Mouse (Mus musculus) heart, embryonic 12.5 days (tissue): ENCODE data around the gene Stxbp5. TPM values are rescaled to one million over a fixed set of nuclear protein-coding genes. Genes with fewer than 3 reads are reported as not detected.

Source experiments
- ATAC-seq: fragments of 200-750 bp; cut with Nextera tagmentation; 2 replicates; pipeline ENCODE4 v1.8.0; 2017; ENCODE audit warnings: moderate TSS enrichment, moderate library complexity; ENCODE audit not compliant: insufficient number of reproducible peaks, low FRiP score
- H3K27ac ChIP-seq: fragments of 300-500 bp; sonication (generic); 2 replicates; pipeline ENCODE4 v1.5.1; 2016; ENCODE audit warnings: mild to moderate bottlenecking, moderate library complexity; ENCODE audit not compliant: poor library complexity, severe bottlenecking
- H3K27me3 ChIP-seq: fragments of 300-500 bp; sonication (generic); replicated peaks from 2 replicates; pipeline ENCODE4 v1.6.1; 2016; ENCODE audit warnings: mild to moderate bottlenecking, moderate library complexity
- H3K36me3 ChIP-seq: fragments of 300-500 bp; sonication (generic); 2 replicates; pipeline ENCODE4 v1.6.1; 2016; ENCODE audit warnings: mild to moderate bottlenecking, moderate library complexity
- H3K4me1 ChIP-seq: fragments of 300-500 bp; sonication (generic); replicated peaks from 2 replicates; pipeline ENCODE4 v1.6.1; 2016; ENCODE audit warnings: mild to moderate bottlenecking
- H3K4me2 ChIP-seq: fragments of 300-500 bp; sonication (generic); 2 replicates; pipeline ENCODE4 v1.6.1; 2016; ENCODE audit warnings: mild to moderate bottlenecking, moderate library complexity
- H3K4me3 ChIP-seq: fragments of 300-500 bp; sonication (generic); 2 replicates; pipeline ENCODE4 v1.5.1; 2016; ENCODE audit warnings: mild to moderate bottlenecking
- H3K9ac ChIP-seq: fragments of 300-500 bp; sonication (generic); 2 replicates; pipeline ENCODE4 v1.6.1; 2016; ENCODE audit warnings: mild to moderate bottlenecking, moderate library complexity
- H3K9me3 ChIP-seq: fragments of 300-500 bp; sonication (generic); replicated peaks from 2 replicates; pipeline ENCODE4 v1.6.1; 2016; ENCODE audit warnings: mild to moderate bottlenecking, moderate library complexity
- WGBS: fragments of 180-500 bp; shearing (Covaris S2); methylation state at CpG from one replicate; pipeline ENCODE4 v1.1.7; 2016; 5-methylcytosine and 5-hydroxymethylcytosine counted together
- polyA plus RNA-seq: library from polyadenylated mRNA; unstranded; fragments of >200 nt; fragmentation: Nextera tagmentation; extraction: Ambion mirVana; gene quantifications from 2 replicates; pipeline ENCODE4 v1.2.1, GENCODE M21; 2016

Gene Stxbp5
- polyA plus RNA-seq, 1 experiment from 2014 or later = 5.2 TPM

- H3K4me1 ChIP-seq = no peaks in the 10 kb centered on the region
- no peaks in the 10 kb centered on the region for H3K27me3 ChIP-seq
- no peak overlapping the region for H3K4me3 ChIP-seq
- no peak overlapping the region for H3K9ac ChIP-seq
- no peak overlapping the region for H3K4me2 ChIP-seq
- 82% methylated on average over 1 of the region's 1 CpGs for WGBS
- ATAC-seq = no peak
- no peak overlapping the region for H3K27ac ChIP-seq
- no peaks in the 10 kb centered on the region for H3K9me3 ChIP-seq
- H3K36me3 ChIP-seq = peaks cover 17% of the 10 kb centered on the region
These were observed 99.3 kb downstream of the Stxbp5 start for GRCm38 (mm10) chr10:9801571-9801970.

- H3K4me2 ChIP-seq = no peak overlapping the region
- H3K36me3 ChIP-seq = peaks cover 24% of the 10 kb centered on the region
- ATAC-seq = no peak
- H3K4me1 ChIP-seq = no peaks in the 10 kb centered on the region
- H3K27ac ChIP-seq = no peak overlapping the region
- no peak overlapping the region for H3K4me3 ChIP-seq
- H3K27me3 ChIP-seq = no peaks in the 10 kb centered on the region
- WGBS = 63% methylated on average over 1 of the region's 1 CpGs
- no peak overlapping the region for H3K9ac ChIP-seq
- H3K9me3 ChIP-seq = no peaks in the 10 kb centered on the region
These were observed 101.8 kb downstream of the Stxbp5 start for GRCm38 (mm10) chr10:9799085-9799484.

- H3K4me3 ChIP-seq = no peak overlapping the region
- H3K9ac ChIP-seq = no peak overlapping the region
- H3K27me3 ChIP-seq = no peaks in the 10 kb centered on the region
- peaks cover 34% of the 10 kb centered on the region for H3K36me3 ChIP-seq
- no peaks in the 10 kb centered on the region for H3K9me3 ChIP-seq
- H3K4me2 ChIP-seq = no peak overlapping the region
- H3K4me1 ChIP-seq = no peaks in the 10 kb centered on the region
- 83% methylated on average over 1 of the region's 1 CpGs for WGBS
- H3K27ac ChIP-seq = no peak overlapping the region
- no peak for ATAC-seq
These were observed 104.5 kb downstream of the Stxbp5 start for GRCm38 (mm10) chr10:9796429-9796828.

- no peak overlapping the region for H3K27ac ChIP-seq
- no peaks in the 10 kb centered on the region for H3K27me3 ChIP-seq
- no peaks in the 10 kb centered on the region for H3K9me3 ChIP-seq
- ATAC-seq = no peak
- no peaks in the 10 kb centered on the region for H3K4me1 ChIP-seq
- peaks cover 39% of the 10 kb centered on the region for H3K36me3 ChIP-seq
- H3K4me3 ChIP-seq = no peak overlapping the region
- no peak overlapping the region for H3K9ac ChIP-seq
- H3K4me2 ChIP-seq = no peak overlapping the region
These were observed 106.5 kb downstream of the Stxbp5 start for GRCm38 (mm10) chr10:9794429-9794828.

- Histone ChIP-seq H3K27me3 (no peaks in the 10 kb centered on the region), H3K9me3 (no peaks in the 10 kb centered on the region), H3K4me1 (no peaks in the 10 kb centered on the region), H3K36me3 (peaks cover 32% of the 10 kb centered on the region), H3K4me3 (no peak overlapping the region), H3K27ac (no peak overlapping the region), H3K9ac (no peak overlapping the region), H3K4me2 (no peak overlapping the region)
- ATAC-seq = no peak
- 87% methylated on average over 3 of the region's 3 CpGs for WGBS
These were observed 109.9 kb downstream of the Stxbp5 start for GRCm38 (mm10) chr10:9790947-9791346.

GRCm38 (mm10) chr10:9786461-9786860 lies 114.4 kb downstream of the Stxbp5 start:
- Histone ChIP-seq H3K36me3 (peaks cover 15% of the 10 kb centered on the region), H3K4me3 (no peak overlapping the region), H3K27ac (no peak overlapping the region), H3K9ac (no peak overlapping the region), H3K4me2 (no peak overlapping the region), H3K9me3 (no peaks in the 10 kb centered on the region), H3K27me3 (no peaks in the 10 kb centered on the region), H3K4me1 (no peaks in the 10 kb centered on the region)
- WGBS = 88% methylated on average over 11 of the region's 11 CpGs
- no peak for ATAC-seq

- no peak overlapping the region for H3K27ac ChIP-seq
- no peaks in the 10 kb centered on the region for H3K9me3 ChIP-seq
- no peak overlapping the region for H3K9ac ChIP-seq
- no peak overlapping the region for H3K4me3 ChIP-seq
- no peaks in the 10 kb centered on the region for H3K4me1 ChIP-seq
- 76% methylated on average over 6 of the region's 6 CpGs for WGBS
- no peak overlapping the region for H3K4me2 ChIP-seq
- H3K36me3 ChIP-seq = peaks cover 10% of the 10 kb centered on the region
- no peaks in the 10 kb centered on the region for H3K27me3 ChIP-seq
- ATAC-seq = no peak
These were observed 115.2 kb downstream of the Stxbp5 start for GRCm38 (mm10) chr10:9785651-9786050.

- Histone ChIP-seq H3K9ac (no peak overlapping the region), H3K27ac (no peak overlapping the region), H3K27me3 (no peaks in the 10 kb centered on the region), H3K9me3 (no peaks in the 10 kb centered on the region), H3K4me2 (no peak overlapping the region), H3K36me3 (no peaks in the 10 kb centered on the region), H3K4me3 (no peak overlapping the region), H3K4me1 (no peaks in the 10 kb centered on the region)
- ATAC-seq = no peak
- WGBS = 68% methylated on average over 4 of the region's 4 CpGs
These were observed 121.0 kb downstream of the Stxbp5 start for GRCm38 (mm10) chr10:9779864-9780263.

GRCm38 (mm10) chr10:9770261-9770660 lies 130.6 kb downstream of the Stxbp5 start:
- peaks cover 31% of the 10 kb centered on the region for H3K36me3 ChIP-seq
- 64% methylated on average over 12 of the region's 12 CpGs for WGBS
- no peak overlapping the region for H3K9ac ChIP-seq

GRCm38 (mm10) chr10:9763831-9764230 lies 137.0 kb downstream of the Stxbp5 start:
- H3K27me3 ChIP-seq = no peaks in the 10 kb centered on the region
- peaks cover 29% of the 10 kb centered on the region for H3K36me3 ChIP-seq
- no peak overlapping the region for H3K27ac ChIP-seq
- 89% methylated on average over 5 of the region's 5 CpGs for WGBS
- H3K9ac ChIP-seq = no peak overlapping the region
- peaks cover 14% of the 10 kb centered on the region for H3K4me1 ChIP-seq
- H3K4me3 ChIP-seq = no peak overlapping the region
- no peaks in the 10 kb centered on the region for H3K9me3 ChIP-seq
- no peak overlapping the region for H3K4me2 ChIP-seq
- no peak for ATAC-seq

More at GRCm38 (mm10) chr10:9770261-9770660, 130.6 kb downstream of the Stxbp5 start:
- H3K4me2 ChIP-seq = no peak overlapping the region
- H3K9me3 ChIP-seq = no peaks in the 10 kb centered on the region
- H3K4me3 ChIP-seq = no peak overlapping the region
- no peak for ATAC-seq
- H3K27me3 ChIP-seq = no peaks in the 10 kb centered on the region
- H3K4me1 ChIP-seq = no peaks in the 10 kb centered on the region
- no peak overlapping the region for H3K27ac ChIP-seq

- H3K4me2 ChIP-seq = peak overlapping the region; percentile 26; the same call in 1 of the 2 replicates
- H3K27ac ChIP-seq = no peak overlapping the region
- no peaks in the 10 kb centered on the region for H3K27me3 ChIP-seq
- H3K4me3 ChIP-seq = no peak overlapping the region
- H3K9me3 ChIP-seq = no peaks in the 10 kb centered on the region
- ATAC-seq = no peak
- H3K9ac ChIP-seq = no peak overlapping the region
- peaks cover 9% of the 10 kb centered on the region for H3K36me3 ChIP-seq
- WGBS = 21% methylated on average over 8 of the region's 8 CpGs
- H3K4me1 ChIP-seq = peaks cover 14% of the 10 kb centered on the region
These were observed 140.6 kb downstream of the Stxbp5 start for GRCm38 (mm10) chr10:9760264-9760663.

- Histone ChIP-seq H3K36me3 (no peaks in the 10 kb centered on the region), H3K9ac (no peak overlapping the region), H3K4me1 (peaks cover 14% of the 10 kb centered on the region), H3K4me2 (no peak overlapping the region), H3K27me3 (no peaks in the 10 kb centered on the region), H3K27ac (no peak overlapping the region), H3K9me3 (no peaks in the 10 kb centered on the region), H3K4me3 (no peak overlapping the region)
- 80% methylated on average over 6 of the region's 6 CpGs for WGBS
- ATAC-seq = no peak
These were observed 144.3 kb downstream of the Stxbp5 start for GRCm38 (mm10) chr10:9756546-9756945.
